Mouse (Mus musculus) liver, embryonic 14.5 days (tissue): ENCODE measurements around the gene Ranbp6.

Experiments used
- CTCF ChIP-seq: IDR thresholded peaks from 2 replicates; pipeline ENCODE4 v1.5.1; 2016; ENCODE audit warnings: antibody characterized with exemption, low read depth, control low read depth
- EP300 ChIP-seq: IDR thresholded peaks from 2 replicates; pipeline ENCODE4 v1.6.1; 2016; ENCODE audit warnings: antibody characterized with exemption, low read depth

DNA sequence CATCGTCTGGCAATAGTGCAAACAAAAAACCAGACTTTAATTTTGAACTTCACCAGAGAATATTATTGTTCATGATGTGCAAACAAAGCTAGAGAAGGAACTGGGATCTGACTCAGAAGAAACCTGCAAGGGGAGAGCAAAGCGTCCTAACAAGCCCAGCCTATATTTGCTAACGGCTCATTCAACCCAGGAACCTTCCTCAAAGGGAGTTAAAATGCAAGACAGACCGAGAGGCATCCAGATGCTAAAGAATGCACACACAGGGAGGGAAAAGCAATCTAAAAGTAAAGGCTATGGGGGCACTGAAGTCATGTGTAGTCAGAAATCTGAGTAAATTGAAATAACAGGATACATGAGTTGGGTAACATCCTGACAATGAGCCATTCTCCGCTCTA, 30.9 kb upstream of the Ranbp6 start:
- TF ChIP-seq CTCF (no peak), EP300 (no peak)
